Mouse (Mus musculus): Measurements from ENCODE around the gene Med8. TPM values are rescaled to one million over a fixed set of nuclear protein-coding genes. Genes with fewer than 3 reads are reported as not detected.

Gene Med8
- total and polyA plus RNA-seq, 2 experiments from 2014 or later: 54.8 to 95.7 TPM

DNA sequence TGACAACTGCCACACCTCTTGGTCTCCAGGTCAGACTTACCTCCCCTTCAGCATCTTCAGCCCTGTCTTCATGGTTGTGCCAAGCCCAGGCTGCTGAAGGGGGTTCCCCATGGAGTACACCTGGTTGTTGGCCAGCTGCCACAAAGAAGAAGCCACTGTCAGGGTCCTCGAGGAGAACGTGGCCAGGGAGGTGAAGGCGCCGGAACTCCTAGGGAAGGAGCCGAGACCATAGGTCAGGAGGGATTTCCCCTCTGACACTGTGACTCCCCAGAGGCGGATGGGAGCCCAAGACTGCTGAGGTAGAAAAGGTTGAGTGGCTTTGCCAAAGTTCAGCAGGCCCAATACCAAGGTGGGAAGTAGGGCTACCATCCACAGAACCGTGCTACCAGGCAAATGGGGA, 25.9 kb upstream of the Med8 start:
- DNase-seq (ENCODE audit: low spot score): no peak
- Histone ChIP-seq H3K4me1 (ENCODE audit: insufficient read depth, low read length) (no peaks in the 10 kb centered on the region), H3K9ac (replicated peaks; ENCODE audit: low read length, poor library complexity, severe bottlenecking) (no peak overlapping the region), H3K4me3 (ENCODE audit: low read depth, low read length) (no peak overlapping the region), H3K4me2 (ENCODE audit: low read depth, low read length, poor library complexity, severe bottlenecking) (no peak overlapping the region), H3K36me3 (ENCODE audit: insufficient read depth, low read length) (peaks cover 89% of the 10 kb centered on the region), H3K27me3 (ENCODE audit: insufficient read depth, low read length) (no peaks in the 10 kb centered on the region), H3K9me3 (ENCODE audit: low read length) (no peaks in the 10 kb centered on the region), H3K27ac (ENCODE audit: low read depth, low read length) (no peak overlapping the region)
- no peak for ATAC-seq (ENCODE audit: low FRiP score)
- 95% methylated on average over 7 of the region's 7 CpGs for WGBS
- TF ChIP-seq CTCF (IDR thresholded peaks at IDR 0.05): no peak

DNA sequence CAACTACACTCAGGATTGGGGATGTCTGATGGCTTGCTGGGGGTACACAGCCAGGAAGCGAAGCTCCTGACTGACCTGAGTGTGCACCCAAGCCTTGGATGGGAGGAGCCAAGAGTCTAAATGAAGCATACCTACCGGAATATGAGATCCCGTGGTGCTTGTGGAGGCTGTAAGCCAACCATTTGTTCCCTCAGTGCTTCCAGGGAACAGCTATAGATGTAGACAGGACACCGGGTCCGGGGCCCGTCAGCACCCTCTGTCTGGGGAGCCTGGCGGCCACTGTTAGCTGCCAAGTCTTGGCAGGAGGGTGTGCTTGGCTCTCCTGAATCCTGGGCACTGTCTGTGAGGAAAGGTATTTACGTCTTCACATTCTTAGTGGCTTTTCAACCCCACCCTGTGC, 21.8 kb upstream of the Med8 start:
- H3K27ac ChIP-seq (ENCODE audit: low read depth, low read length): no peak overlapping the region
- ATAC-seq (ENCODE audit: low FRiP score) (no peak), DNase-seq (ENCODE audit: low spot score) (no peak)
- WGBS: 91% methylated on average over 8 of the region's 8 CpGs
- no peaks in the 10 kb centered on the region for H3K9me3 ChIP-seq (ENCODE audit: low read length)
- H3K4me3 ChIP-seq (ENCODE audit: low read depth, low read length): no peak overlapping the region
- H3K36me3 ChIP-seq (ENCODE audit: insufficient read depth, low read length): peaks cover 97% of the 10 kb centered on the region
- no peak overlapping the region for H3K4me2 ChIP-seq (ENCODE audit: low read depth, low read length, poor library complexity, severe bottlenecking)
- H3K9ac ChIP-seq (replicated peaks; ENCODE audit: low read length, poor library complexity, severe bottlenecking): no peak overlapping the region
- no peaks in the 10 kb centered on the region for H3K4me1 ChIP-seq (ENCODE audit: insufficient read depth, low read length)
- no peaks in the 10 kb centered on the region for H3K27me3 ChIP-seq (ENCODE audit: insufficient read depth, low read length)
- TF ChIP-seq CTCF (IDR thresholded peaks at IDR 0.05): no peak

DNA sequence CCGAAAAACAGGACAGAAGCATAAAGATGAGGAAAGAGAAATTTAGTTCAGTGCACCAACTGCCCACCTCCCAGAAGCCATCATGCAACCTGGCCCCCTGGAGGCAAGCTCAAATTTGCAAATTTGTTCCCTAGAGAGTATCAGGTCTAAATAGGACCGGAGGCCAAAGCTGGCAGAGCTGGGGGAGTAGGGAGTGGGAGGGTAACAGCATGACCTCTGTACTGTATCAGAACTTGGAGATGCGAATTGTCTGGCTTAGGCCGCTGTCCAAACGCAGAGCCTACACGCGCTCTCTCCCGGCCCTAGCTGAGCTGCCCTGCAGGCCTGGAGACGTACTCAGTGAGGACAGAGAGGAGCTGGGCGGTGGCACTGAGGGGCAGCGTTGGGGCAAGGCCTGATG, 19.0 kb upstream of the Med8 start:
- no peak for TF ChIP-seq CTCF (IDR thresholded peaks at IDR 0.05)
- ATAC-seq (ENCODE audit: low FRiP score) (no peak), DNase-seq (ENCODE audit: low spot score) (no peak)
- no peaks in the 10 kb centered on the region for H3K27me3 ChIP-seq (ENCODE audit: insufficient read depth, low read length)
- H3K4me1 ChIP-seq (ENCODE audit: insufficient read depth, low read length): no peaks in the 10 kb centered on the region
- 91% methylated on average over 11 of the region's 11 CpGs for WGBS
- H3K4me3 ChIP-seq (ENCODE audit: low read depth, low read length): no peak overlapping the region
- peaks cover 98% of the 10 kb centered on the region for H3K36me3 ChIP-seq (ENCODE audit: insufficient read depth, low read length)
- no peak overlapping the region for H3K4me2 ChIP-seq (ENCODE audit: low read depth, low read length, poor library complexity, severe bottlenecking)
- H3K9ac ChIP-seq (replicated peaks; ENCODE audit: low read length, poor library complexity, severe bottlenecking): no peak overlapping the region
- H3K9me3 ChIP-seq (ENCODE audit: low read length): no peaks in the 10 kb centered on the region
- H3K27ac ChIP-seq (ENCODE audit: low read depth, low read length): no peak overlapping the region

DNA sequence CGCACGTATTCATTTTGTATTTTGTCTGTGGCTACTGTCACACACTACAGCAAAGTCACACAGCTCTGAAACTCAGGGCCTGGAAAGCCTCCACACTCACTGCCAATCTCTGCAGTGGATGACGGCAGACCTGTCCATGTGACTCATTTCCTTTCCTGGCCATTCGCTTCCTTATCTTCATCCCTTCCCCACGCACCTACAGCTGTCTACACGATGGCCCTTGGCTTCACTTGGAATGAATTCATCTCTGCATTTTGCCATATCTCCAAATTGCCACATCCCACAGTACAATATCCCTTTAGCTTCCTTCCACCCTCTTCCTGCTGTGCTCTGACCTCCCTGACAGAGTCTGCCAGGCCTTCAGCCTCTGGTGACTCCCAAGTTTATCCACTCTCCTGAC, 14.6 kb upstream of the Med8 start:
- Histone ChIP-seq H3K9ac (replicated peaks; ENCODE audit: low read length, poor library complexity, severe bottlenecking) (no peak overlapping the region), H3K36me3 (ENCODE audit: insufficient read depth, low read length) (peaks cover 92% of the 10 kb centered on the region), H3K4me2 (ENCODE audit: low read depth, low read length, poor library complexity, severe bottlenecking) (no peak overlapping the region), H3K4me3 (ENCODE audit: low read depth, low read length) (no peak overlapping the region), H3K9me3 (ENCODE audit: low read length) (no peaks in the 10 kb centered on the region), H3K27me3 (ENCODE audit: insufficient read depth, low read length) (no peaks in the 10 kb centered on the region), H3K4me1 (ENCODE audit: insufficient read depth, low read length) (no peaks in the 10 kb centered on the region), H3K27ac (ENCODE audit: low read depth, low read length) (no peak overlapping the region)
- ATAC-seq (ENCODE audit: low FRiP score): no peak
- DNase-seq (ENCODE audit: low spot score): no peak
- no peak for TF ChIP-seq CTCF (IDR thresholded peaks at IDR 0.05)
- 92% methylated on average over 6 of the region's 6 CpGs for WGBS

DNA sequence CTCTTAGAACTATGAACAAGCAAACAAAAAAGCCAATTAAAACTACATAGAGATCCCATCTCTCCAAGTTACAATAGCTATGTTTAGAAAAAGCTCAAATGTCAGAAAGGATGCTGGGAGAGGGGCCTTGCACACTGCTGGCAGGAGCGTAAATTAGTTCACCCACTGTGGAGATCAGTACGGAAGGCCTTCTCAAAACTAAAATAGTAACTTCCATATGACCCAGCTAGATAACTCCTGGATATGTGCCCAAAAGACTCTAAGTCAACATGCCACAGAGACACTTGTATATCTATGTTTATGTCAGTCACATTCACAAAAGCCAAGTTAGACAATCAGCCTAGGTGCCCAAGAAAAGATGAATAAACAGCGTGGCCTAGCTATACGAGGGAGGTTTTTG, 13.8 kb upstream of the Med8 start:
- Histone ChIP-seq H3K27ac (ENCODE audit: low read depth, low read length) (no peak overlapping the region), H3K36me3 (ENCODE audit: insufficient read depth, low read length) (peaks cover 91% of the 10 kb centered on the region), H3K4me3 (ENCODE audit: low read depth, low read length) (no peak overlapping the region), H3K27me3 (ENCODE audit: insufficient read depth, low read length) (no peaks in the 10 kb centered on the region), H3K4me1 (ENCODE audit: insufficient read depth, low read length) (no peaks in the 10 kb centered on the region), H3K4me2 (ENCODE audit: low read depth, low read length, poor library complexity, severe bottlenecking) (no peak overlapping the region), H3K9ac (replicated peaks; ENCODE audit: low read length, poor library complexity, severe bottlenecking) (no peak overlapping the region), H3K9me3 (ENCODE audit: low read length) (no peaks in the 10 kb centered on the region)
- 87% methylated on average over 4 of the region's 4 CpGs for WGBS
- no peak for TF ChIP-seq CTCF (IDR thresholded peaks at IDR 0.05)
- DNase-seq (ENCODE audit: low spot score) (no peak), ATAC-seq (ENCODE audit: low FRiP score) (no peak)

DNA sequence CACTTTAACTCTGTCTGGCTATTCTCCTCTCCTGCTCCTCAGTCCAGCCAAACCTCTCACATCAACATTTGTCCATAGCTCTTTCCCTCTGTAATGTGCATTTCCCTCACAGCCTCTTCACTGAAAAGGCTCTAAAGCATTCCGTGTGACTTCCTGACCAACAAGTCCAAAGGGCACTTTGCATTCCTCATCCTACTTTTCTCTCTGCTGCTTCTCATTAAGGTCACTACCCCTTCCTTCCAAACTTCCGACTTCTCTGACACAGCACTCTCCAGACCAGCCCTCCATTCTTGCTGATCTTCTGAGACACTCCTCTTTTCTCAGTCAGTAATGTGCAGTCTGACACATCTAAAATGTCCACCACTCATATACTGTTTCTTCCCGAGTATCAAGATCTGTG, 12.7 kb upstream of the Med8 start:
- Histone ChIP-seq H3K36me3 (ENCODE audit: insufficient read depth, low read length) (peaks cover 87% of the 10 kb centered on the region), H3K4me1 (ENCODE audit: insufficient read depth, low read length) (no peaks in the 10 kb centered on the region), H3K27me3 (ENCODE audit: insufficient read depth, low read length) (no peaks in the 10 kb centered on the region), H3K9ac (replicated peaks; ENCODE audit: low read length, poor library complexity, severe bottlenecking) (no peak overlapping the region), H3K4me3 (ENCODE audit: low read depth, low read length) (no peak overlapping the region), H3K9me3 (ENCODE audit: low read length) (no peaks in the 10 kb centered on the region), H3K4me2 (ENCODE audit: low read depth, low read length, poor library complexity, severe bottlenecking) (no peak overlapping the region), H3K27ac (ENCODE audit: low read depth, low read length) (no peak overlapping the region)
- no peak for ATAC-seq (ENCODE audit: low FRiP score)
- 83% methylated on average over 3 of the region's 3 CpGs for WGBS
- TF ChIP-seq CTCF (IDR thresholded peaks at IDR 0.05): no peak
- DNase-seq (ENCODE audit: low spot score): no peak
